Mouse (Mus musculus) heart, adult 2 months (tissue): ENCODE measurements around the gene Tnik. TPM values are rescaled to one million over a fixed set of nuclear protein-coding genes. Genes with fewer than 3 reads are reported as not detected.
A peak's percentile ranks its signal among the peaks of the same experiment; 100 is the strongest.

ENCODE experiments used
- DNase-seq, 2 experiments: peaks; one replicate each; pipeline ENCODE4 v3.0.0; 2021
- H3K27ac ChIP-seq: fragments of 200-600 bp; 2 replicates; pipeline ENCODE4 v1.8.1; 2022
- H3K27me3 ChIP-seq: fragments of 200-500 bp; 2 replicates; pipeline ENCODE4 v1.6.1; 2012; ENCODE audit warnings: mild to moderate bottlenecking, low read length, inconsistent platforms, mixed read lengths; ENCODE audit not compliant: control insufficient read depth, insufficient read depth
- H3K36me3 ChIP-seq: fragments of 200-500 bp; 2 replicates; pipeline ENCODE4 v1.6.1; 2012; ENCODE audit warnings: low read length, inconsistent platforms; ENCODE audit not compliant: control insufficient read depth, insufficient read depth
- H3K4me1 ChIP-seq: fragments of 200-500 bp; 2 replicates; pipeline ENCODE4 v1.6.1; 2011; ENCODE audit warnings: low read length; ENCODE audit not compliant: control insufficient read depth, insufficient read depth
- H3K4me3 ChIP-seq: fragments of 200-600 bp; 2 replicates; pipeline ENCODE4 v1.8.1; 2022
- H3K79me2 ChIP-seq: fragments of 200-500 bp; replicated peaks from 2 replicates; pipeline ENCODE4 v1.6.1; 2012; ENCODE audit warnings: mild to moderate bottlenecking, inconsistent platforms, low read length, moderate library complexity, mixed read lengths; ENCODE audit not compliant: control insufficient read depth, insufficient read depth
- H3K9ac ChIP-seq: fragments of 200-500 bp; 2 replicates; pipeline ENCODE4 v1.6.1; 2012; ENCODE audit warnings: low read depth, mild to moderate bottlenecking, control low read depth, inconsistent platforms, low read length, mixed read lengths
- CTCF ChIP-seq: fragments of 200-600 bp; IDR thresholded peaks from 2 replicates; pipeline ENCODE4 v1.8.1; 2022; ENCODE audit warnings: antibody characterized with exemption, mild to moderate bottlenecking, moderate library complexity
- EP300 ChIP-seq: fragments of 200-500 bp; IDR thresholded peaks from 2 replicates; pipeline ENCODE4 v1.6.1; 2011; ENCODE audit warnings: low read depth, low read length, control low read depth; ENCODE audit not compliant: insufficient read depth
- POLR2A ChIP-seq: fragments of 200-500 bp; IDR thresholded peaks from 2 replicates; pipeline ENCODE4 v1.6.1; 2011; ENCODE audit warnings: mild to moderate bottlenecking, low read depth, low read length, control low read depth; ENCODE audit not compliant: insufficient read depth
- WGBS: fragments of 180-500 bp; shearing (Covaris S2); methylation state at CpG from one replicate; pipeline ENCODE4 v1.1.7; 2018; 5-methylcytosine and 5-hydroxymethylcytosine counted together
- intact Hi-C: fragments of 180-260 bp; cut with DNase I; formaldehyde crosslinking; loops from one replicate; pipeline ENCODE4 v1.15.1; 2025
- polyA plus RNA-seq: library from polyadenylated mRNA; depleted of rRNA; stranded (reverse); fragments of >200 nt; gene quantifications from 2 replicates; pipeline ENCODE4 v1.2.3, GENCODE M21; 2012
- total RNA-seq, 2 experiments: library from RNA; stranded (reverse); gene quantifications; 2 replicates each; pipeline ENCODE4 v1.2.3; 2021

Tnik gene
- total and polyA plus RNA-seq, 3 experiments = 6.6 to 29.8 (median 26.8) TPM

- no peak overlapping the region for H3K4me3 ChIP-seq
- intact Hi-C loops = no loop called here
- peaks cover 8% of the 10 kb centered on the region for H3K4me1 ChIP-seq
- peak overlapping the region; percentile 1; the same call in 1 of the 2 replicates for H3K9ac ChIP-seq
- H3K36me3 ChIP-seq = peaks cover 2% of the 10 kb centered on the region; the same call in 1 of the 2 replicates
- DNase-seq = peak; percentile 51
- TF ChIP-seq EP300 = 0 out of 2 replicates have a peak, but pooled peaks have one; percentile 15
- TF ChIP-seq POLR2A = no peak
- WGBS = 42% methylated on average over 9 of the region's 9 CpGs
- no peaks in the 10 kb centered on the region for H3K27me3 ChIP-seq
- peak overlapping the region; percentile 73 for H3K27ac ChIP-seq
- no peaks in the 10 kb centered on the region for H3K79me2 ChIP-seq
Measured at GRCm38 (mm10) chr3:28401335-28401734, 138.3 kb downstream of the Tnik start.

GRCm38 (mm10) chr3:28402221-28402620 lies 139.2 kb downstream of the Tnik start:
- Histone ChIP-seq H3K9ac (no peak overlapping the region), H3K4me1 (peaks cover 8% of the 10 kb centered on the region), H3K4me3 (no peak overlapping the region), H3K27me3 (no peaks in the 10 kb centered on the region), H3K79me2 (no peaks in the 10 kb centered on the region), H3K36me3 (peaks cover 2% of the 10 kb centered on the region; the same call in 1 of the 2 replicates), H3K27ac (no peak overlapping the region; the same call in 1 of the 2 replicates)
- no peak for TF ChIP-seq POLR2A
- no peak for TF ChIP-seq CTCF
- no peak for TF ChIP-seq EP300
- intact Hi-C loops = loop anchor here (2.0 kb wide), 1 partner anchor 137 kb away; no protein-coding TSS in a partner anchor
- 70% methylated on average over 6 of the region's 6 CpGs for WGBS
- peak in 1 of 2 experiments; percentile 23 for DNase-seq

- Histone ChIP-seq H3K79me2 (no peaks in the 10 kb centered on the region), H3K27me3 (no peaks in the 10 kb centered on the region), H3K27ac (no peak overlapping the region; the same call in 1 of the 2 replicates), H3K4me1 (peaks cover 7% of the 10 kb centered on the region), H3K4me3 (no peak overlapping the region), H3K36me3 (peaks cover 2% of the 10 kb centered on the region; the same call in 1 of the 2 replicates), H3K9ac (no peak overlapping the region)
- intact Hi-C loops = loop anchor here (5.0 kb wide), 1 partner anchor 33 kb away; no protein-coding TSS in a partner anchor
- WGBS = 60% methylated on average over 2 of the region's 2 CpGs
- DNase-seq = no peak
- no peak for TF ChIP-seq POLR2A
- no peak for TF ChIP-seq CTCF
- TF ChIP-seq EP300 = no peak
Measured at GRCm38 (mm10) chr3:28405391-28405790, 142.4 kb downstream of the Tnik start.

- Histone ChIP-seq H3K4me1 (0 out of 2 replicates have a peak, but pooled peaks cover 2% of the 10 kb centered on the region), H3K4me3 (no peak overlapping the region), H3K27me3 (no peaks in the 10 kb centered on the region), H3K9ac (no peak overlapping the region), H3K79me2 (no peaks in the 10 kb centered on the region), H3K27ac (peak overlapping the region; percentile 41), H3K36me3 (peaks cover 3% of the 10 kb centered on the region; the same call in 1 of the 2 replicates)
- peak; percentile 66 to 75 for DNase-seq
- intact Hi-C loops = loop anchor here (5.0 kb wide), 1 partner anchor 37 kb away; no protein-coding TSS in a partner anchor
- 61% methylated on average over 12 of the region's 12 CpGs for WGBS
- peak; percentile 40 for TF ChIP-seq CTCF
- TF ChIP-seq EP300 = no peak
Measured at GRCm38 (mm10) chr3:28408859-28409459, 145.9 kb downstream of the Tnik start.

- Histone ChIP-seq H3K27ac (no peak overlapping the region), H3K79me2 (no peaks in the 10 kb centered on the region), H3K4me3 (no peak overlapping the region), H3K4me1 (0 out of 2 replicates have a peak, but pooled peaks cover under 1% of the 10 kb centered on the region), H3K36me3 (peaks cover 3% of the 10 kb centered on the region; the same call in 1 of the 2 replicates), H3K27me3 (no peaks in the 10 kb centered on the region), H3K9ac (no peak overlapping the region)
- TF ChIP-seq CTCF (peak; percentile 54), POLR2A (no peak)
- intact Hi-C loops = no loop called here
- no peak for DNase-seq
- 79% methylated on average over 3 of the region's 3 CpGs for WGBS
Measured at GRCm38 (mm10) chr3:28410269-28410668, 147.3 kb downstream of the Tnik start.

GRCm38 (mm10) chr3:28415986-28416385 lies 153.0 kb downstream of the Tnik start:
- H3K4me1 ChIP-seq = peaks cover 2% of the 10 kb centered on the region
- H3K27ac ChIP-seq = no peak overlapping the region
- DNase-seq = no peak
- WGBS = 65% methylated on average over 2 of the region's 2 CpGs
- TF ChIP-seq CTCF (no peak), EP300 (no peak), POLR2A (no peak)
- no peaks in the 10 kb centered on the region for H3K27me3 ChIP-seq
- no peaks in the 10 kb centered on the region; the same call in 1 of the 2 replicates for H3K36me3 ChIP-seq
- no peaks in the 10 kb centered on the region for H3K79me2 ChIP-seq
- no peak overlapping the region for H3K9ac ChIP-seq
- H3K4me3 ChIP-seq = no peak overlapping the region
- intact Hi-C loops = no loop called here
